Mouse (Mus musculus): Measurements from ENCODE around the gene Hspb8. TPM values are rescaled to one million over a fixed set of nuclear protein-coding genes. Genes with fewer than 3 reads are reported as not detected.

Gene Hspb8
- polyA plus RNA-seq, 1 experiment from 2014 or later: 23.6 TPM

DNA sequence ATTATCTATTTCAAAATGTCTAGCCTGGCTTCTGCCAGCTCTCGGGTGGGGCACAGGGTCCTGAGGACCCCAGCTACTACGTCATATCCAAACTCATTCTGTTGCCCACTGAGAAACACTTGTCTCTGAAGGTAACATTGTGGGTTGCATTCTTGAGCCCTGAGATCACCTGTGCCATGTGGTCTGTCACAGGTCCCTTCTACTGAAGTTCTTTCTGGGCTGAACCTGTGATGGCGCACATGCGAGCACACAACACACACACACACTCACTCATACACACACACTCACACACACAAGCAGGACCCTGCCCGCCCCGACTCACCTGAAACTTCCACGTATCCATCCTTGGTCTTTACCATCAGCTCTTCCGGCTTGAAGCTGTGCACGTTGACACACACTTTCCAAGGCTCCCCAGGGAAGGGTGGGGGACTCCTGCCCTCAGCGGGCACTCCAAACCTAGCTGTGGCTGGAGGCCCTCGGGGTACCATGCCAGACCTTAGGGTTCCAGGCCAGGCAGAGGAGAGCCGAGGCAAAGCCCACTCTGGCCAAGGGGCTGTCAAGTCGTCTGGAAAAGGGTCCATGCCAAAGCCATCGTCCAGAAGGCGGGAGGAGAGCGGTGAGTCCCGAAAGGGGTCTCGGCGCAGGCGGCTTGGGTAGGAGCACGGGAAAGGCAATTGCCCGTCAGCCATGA is 728 bp downstream of the Hspb8 start:
- 41% methylated on average over 22 of the region's 22 CpGs for WGBS
- ATAC-seq: no peak
- Histone ChIP-seq H3K4me1 (ENCODE audit: insufficient read depth, low read depth, low read length) (peaks cover 5% of the 10 kb centered on the region; the same call in 1 of the 2 replicates), H3K4me3 (ENCODE audit: low read depth, low read length) (peak overlapping the region; percentile 45), H3K4me2 (replicated peaks; ENCODE audit: low read depth, low read length) (peak overlapping the region; percentile 71), H3K27me3 (replicated peaks; ENCODE audit: insufficient read depth, low read length) (no peaks in the 10 kb centered on the region), H3K27ac (ENCODE audit: low read length) (peak overlapping the region; percentile 94), H3K36me3 (ENCODE audit: insufficient read depth, low read length) (no peaks in the 10 kb centered on the region), H3K9me3 (ENCODE audit: low read length) (no peaks in the 10 kb centered on the region), H3K9ac (replicated peaks; ENCODE audit: low read depth) (peak overlapping the region; percentile 72)
- DNase-seq (ENCODE audit: low spot score): peak; percentile 61
- TF ChIP-seq CTCF (IDR thresholded peaks at IDR 0.05) (no peak), EP300 (IDR thresholded peaks at IDR 0.05) (peak; percentile 33; the same call in 1 of the 2 replicates)

DNA sequence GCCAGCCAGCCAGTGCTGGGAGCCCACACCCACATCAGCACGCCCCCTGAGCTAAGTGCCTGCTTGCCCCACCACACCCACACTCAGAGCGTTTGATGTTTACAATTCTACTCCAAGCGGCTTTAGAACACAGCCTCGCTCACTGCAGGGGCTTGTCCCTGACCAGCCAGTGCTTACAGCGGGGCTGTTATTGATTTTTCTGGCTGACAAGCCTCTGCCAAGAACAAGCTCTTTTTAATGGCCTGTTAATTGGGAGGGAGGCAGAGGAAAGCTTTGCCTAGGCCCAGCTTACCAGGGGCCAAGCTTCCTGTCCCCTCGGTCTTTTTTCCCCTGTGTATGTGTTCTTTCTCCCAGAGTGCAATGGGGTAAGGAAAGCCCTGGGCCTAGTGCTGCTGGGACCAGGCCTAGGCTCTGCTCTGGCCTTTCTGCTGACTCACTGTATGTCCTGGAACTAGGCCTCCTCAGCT is 1.9 kb downstream of the Hspb8 start:
- TF ChIP-seq CTCF (IDR thresholded peaks at IDR 0.05) (no peak), EP300 (IDR thresholded peaks at IDR 0.05) (peak; percentile 91)
- Histone ChIP-seq H3K4me1 (ENCODE audit: insufficient read depth, low read depth, low read length) (peaks cover 5% of the 10 kb centered on the region; the same call in 1 of the 2 replicates), H3K9me3 (ENCODE audit: low read length) (no peaks in the 10 kb centered on the region), H3K27ac (ENCODE audit: low read length) (peak overlapping the region; percentile 85), H3K4me3 (ENCODE audit: low read depth, low read length) (peak overlapping the region; percentile 26), H3K4me2 (replicated peaks; ENCODE audit: low read depth, low read length) (peak overlapping the region; percentile 55), H3K27me3 (replicated peaks; ENCODE audit: insufficient read depth, low read length) (no peaks in the 10 kb centered on the region), H3K9ac (replicated peaks; ENCODE audit: low read depth) (peak overlapping the region; percentile 48; the same call in 1 of the 2 replicates), H3K36me3 (ENCODE audit: insufficient read depth, low read length) (no peaks in the 10 kb centered on the region)
- 11% methylated on average over 6 of the region's 6 CpGs for WGBS
- DNase-seq (ENCODE audit: low spot score): peak; percentile 93
- ATAC-seq: peak; percentile 87

DNA sequence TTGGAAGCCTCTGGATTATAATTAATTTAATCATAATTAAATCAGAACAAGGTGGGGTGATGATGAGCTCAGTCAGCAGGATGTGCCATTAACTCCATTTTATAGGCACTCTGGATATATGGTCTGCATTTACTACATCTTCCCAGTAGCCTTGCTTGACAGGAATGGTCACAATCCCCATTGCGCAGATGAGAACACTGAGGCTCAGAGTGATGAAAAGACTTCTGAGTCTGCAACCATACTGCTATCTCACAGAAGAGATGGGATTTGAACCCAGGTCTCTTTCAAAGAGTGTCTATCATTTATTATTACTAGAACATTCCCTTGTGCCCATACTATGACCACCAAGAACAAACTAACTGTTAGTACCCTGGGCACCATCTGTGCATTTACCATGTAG is 2.5 kb downstream of the Hspb8 start:
- DNase-seq (ENCODE audit: low spot score): no peak
- peaks cover 5% of the 10 kb centered on the region; the same call in 1 of the 2 replicates for H3K4me1 ChIP-seq (ENCODE audit: insufficient read depth, low read depth, low read length)

DNA sequence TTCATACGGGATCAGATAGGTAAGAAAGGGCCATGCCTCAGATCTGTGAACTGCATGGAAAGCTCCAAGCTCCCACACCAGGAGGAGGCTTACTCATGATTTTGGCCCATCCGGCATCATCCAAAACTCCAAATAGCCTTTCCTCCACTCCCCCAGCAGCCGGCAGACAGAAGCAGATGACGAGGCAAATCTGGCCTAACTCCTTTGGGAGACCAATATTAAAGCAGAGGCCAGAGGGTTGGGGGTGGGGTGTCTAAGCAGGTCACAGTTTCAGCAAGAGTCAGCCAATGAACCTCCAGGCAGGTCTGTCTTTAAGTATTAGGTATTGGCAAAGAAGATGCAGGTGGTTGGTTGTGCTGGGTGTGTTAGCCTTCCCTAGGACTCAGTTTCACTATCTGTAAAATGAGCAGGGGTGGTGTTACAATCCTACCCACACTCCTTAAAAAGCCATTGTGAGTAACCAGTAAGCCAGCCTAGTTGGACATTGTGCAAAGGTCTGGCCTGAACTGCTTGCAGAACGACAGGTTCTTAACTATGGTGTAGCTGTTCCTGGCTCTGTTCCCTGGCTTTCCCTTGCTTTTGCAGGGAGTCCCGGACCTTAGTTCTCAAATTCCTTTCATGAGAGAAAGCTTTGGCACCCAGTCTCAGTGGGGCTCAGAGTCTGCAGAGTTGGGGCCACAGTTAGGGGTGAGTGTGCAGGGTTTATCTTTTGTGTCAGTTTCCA is 3.2 kb downstream of the Hspb8 start:
- Histone ChIP-seq H3K4me3 (ENCODE audit: low read depth, low read length) (peak overlapping the region; percentile 26), H3K9me3 (ENCODE audit: low read length) (no peaks in the 10 kb centered on the region), H3K27me3 (replicated peaks; ENCODE audit: insufficient read depth, low read length) (no peaks in the 10 kb centered on the region), H3K4me2 (replicated peaks; ENCODE audit: low read depth, low read length) (peak overlapping the region; percentile 55), H3K4me1 (ENCODE audit: insufficient read depth, low read depth, low read length) (peaks cover 5% of the 10 kb centered on the region; the same call in 1 of the 2 replicates), H3K9ac (replicated peaks; ENCODE audit: low read depth) (peak overlapping the region; percentile 48; the same call in 1 of the 2 replicates), H3K27ac (ENCODE audit: low read length) (peak overlapping the region; percentile 85), H3K36me3 (ENCODE audit: insufficient read depth, low read length) (no peaks in the 10 kb centered on the region)
- no peak for ATAC-seq
- DNase-seq (ENCODE audit: low spot score): peak; percentile 17
- TF ChIP-seq EP300 (IDR thresholded peaks at IDR 0.05) (no peak), CTCF (IDR thresholded peaks at IDR 0.05) (no peak)
- 50% methylated on average over 6 of the region's 6 CpGs for WGBS

More for the DNA sequence above, 2.5 kb downstream of the Hspb8 start:
- TF ChIP-seq EP300 (IDR thresholded peaks at IDR 0.05) (no peak), CTCF (IDR thresholded peaks at IDR 0.05) (no peak)
- Histone ChIP-seq H3K4me2 (replicated peaks; ENCODE audit: low read depth, low read length) (peak overlapping the region; percentile 55), H3K9me3 (ENCODE audit: low read length) (no peaks in the 10 kb centered on the region), H3K27me3 (replicated peaks; ENCODE audit: insufficient read depth, low read length) (no peaks in the 10 kb centered on the region), H3K36me3 (ENCODE audit: insufficient read depth, low read length) (no peaks in the 10 kb centered on the region), H3K4me3 (ENCODE audit: low read depth, low read length) (peak overlapping the region; percentile 26), H3K27ac (ENCODE audit: low read length) (peak overlapping the region; percentile 85), H3K9ac (replicated peaks; ENCODE audit: low read depth) (peak overlapping the region; percentile 48; the same call in 1 of the 2 replicates)
- ATAC-seq: no peak
- WGBS: 96% methylated on average over 1 of the region's 1 CpGs

DNA sequence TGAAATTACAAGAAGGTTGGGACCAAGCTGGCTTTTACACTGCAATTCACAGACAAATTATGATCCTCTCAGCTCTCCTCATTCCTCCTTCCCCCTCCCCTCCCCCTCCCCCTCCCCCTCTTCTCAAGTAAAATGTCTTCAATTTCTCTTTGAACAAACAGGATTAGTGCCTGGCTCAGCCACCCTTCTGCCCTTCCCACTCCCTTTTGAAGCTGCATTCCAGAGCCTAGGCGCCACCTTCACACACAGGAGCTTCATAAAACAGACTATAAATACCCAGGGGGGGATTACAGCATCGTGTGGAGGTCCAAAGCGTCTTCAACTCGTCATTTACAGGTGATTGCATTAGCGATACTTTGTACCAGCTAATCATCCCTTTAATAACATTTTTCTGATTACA is 6.5 kb downstream of the Hspb8 start:
- TF ChIP-seq CTCF (IDR thresholded peaks at IDR 0.05): no peak
- no peak; the same call in 1 of the 2 replicates for TF ChIP-seq EP300 (IDR thresholded peaks at IDR 0.05)
- 25% methylated on average over 5 of the region's 5 CpGs for WGBS
- ATAC-seq (no peak), DNase-seq (ENCODE audit: low spot score) (peak; percentile 57)
- H3K9ac ChIP-seq (replicated peaks; ENCODE audit: low read depth): no peak overlapping the region
- peaks cover 9% of the 10 kb centered on the region; the same call in 1 of the 2 replicates for H3K4me1 ChIP-seq (ENCODE audit: insufficient read depth, low read depth, low read length)
- H3K4me2 ChIP-seq (replicated peaks; ENCODE audit: low read depth, low read length): no peak overlapping the region
- no peaks in the 10 kb centered on the region for H3K9me3 ChIP-seq (ENCODE audit: low read length)
- no peak overlapping the region for H3K4me3 ChIP-seq (ENCODE audit: low read depth, low read length)
- H3K27me3 ChIP-seq (replicated peaks; ENCODE audit: insufficient read depth, low read length): no peaks in the 10 kb centered on the region
- no peaks in the 10 kb centered on the region for H3K36me3 ChIP-seq (ENCODE audit: insufficient read depth, low read length)
- peak overlapping the region; percentile 35; the same call in 1 of the 2 replicates for H3K27ac ChIP-seq (ENCODE audit: low read length)
